Mouse (Mus musculus): ENCODE data around the gene Ercc4. TPM values are rescaled to one million over a fixed set of nuclear protein-coding genes. Genes with fewer than 3 reads are reported as not detected.
A peak's percentile ranks its signal among the peaks of the same experiment; 100 is the strongest.

Ercc4 gene
- total RNA-seq, 2 experiments from 2014 or later = 13.5 to 13.9 TPM

DNA sequence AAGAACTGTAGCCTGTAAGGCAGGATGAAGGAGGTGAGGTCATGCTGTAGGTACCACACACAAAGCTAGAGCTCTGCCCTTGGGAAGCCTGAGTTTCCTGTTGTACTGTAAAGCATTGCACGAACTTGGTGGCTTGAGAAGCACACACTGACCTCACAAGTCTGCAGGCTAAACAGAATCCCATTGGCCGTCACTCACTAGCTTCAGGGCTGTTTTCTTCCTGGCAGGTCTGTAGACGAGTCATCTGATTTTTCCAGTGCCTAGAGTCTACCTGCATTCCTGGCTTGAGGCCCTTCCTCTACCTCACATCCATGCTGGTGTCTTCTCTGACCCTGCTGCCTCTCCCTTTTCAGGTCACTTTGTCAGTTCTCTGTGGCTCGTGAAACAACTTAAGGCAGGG is 36.7 kb downstream of the Ercc4 start:
- peak in 1 of 2 experiments; percentile 14 for DNase-seq (ENCODE audit: low spot score in 2 of 2)

DNA sequence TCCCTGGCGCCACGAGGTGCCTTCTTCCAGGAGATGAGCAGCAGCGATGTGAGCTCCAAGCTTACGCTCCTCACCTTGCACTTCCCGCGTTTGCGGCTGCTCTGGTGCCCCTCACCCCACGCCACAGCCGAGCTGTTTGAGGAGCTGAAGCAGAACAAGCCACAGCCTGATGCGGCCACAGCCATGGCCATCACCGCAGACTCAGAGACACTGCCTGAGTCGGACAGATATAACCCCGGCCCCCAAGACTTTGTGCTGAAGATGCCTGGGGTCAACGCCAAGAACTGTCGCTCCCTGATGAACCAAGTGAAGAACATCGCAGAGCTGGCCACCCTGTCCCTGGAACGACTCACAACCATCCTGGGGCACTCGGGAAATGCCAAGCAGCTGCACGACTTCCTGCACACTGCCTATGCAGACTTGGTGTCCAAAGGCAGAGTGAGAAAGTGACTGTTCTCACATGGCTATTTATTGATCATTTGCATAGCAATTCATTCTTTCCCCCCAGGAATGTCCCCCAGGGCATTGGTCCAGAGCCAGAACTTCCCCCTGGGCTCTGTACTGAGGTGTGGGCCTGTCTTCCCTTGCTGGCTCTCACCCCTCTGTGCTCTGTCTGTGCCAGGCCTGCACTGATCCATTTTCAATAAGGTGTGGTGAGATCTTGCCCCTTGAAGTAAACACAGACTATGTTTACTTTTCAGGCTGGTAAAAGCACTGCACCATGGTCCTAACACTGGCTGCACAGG is 38.5 kb downstream of the Ercc4 start:
- peak in 1 of 2 experiments; percentile 10 for DNase-seq (ENCODE audit: low spot score in 2 of 2)

DNA sequence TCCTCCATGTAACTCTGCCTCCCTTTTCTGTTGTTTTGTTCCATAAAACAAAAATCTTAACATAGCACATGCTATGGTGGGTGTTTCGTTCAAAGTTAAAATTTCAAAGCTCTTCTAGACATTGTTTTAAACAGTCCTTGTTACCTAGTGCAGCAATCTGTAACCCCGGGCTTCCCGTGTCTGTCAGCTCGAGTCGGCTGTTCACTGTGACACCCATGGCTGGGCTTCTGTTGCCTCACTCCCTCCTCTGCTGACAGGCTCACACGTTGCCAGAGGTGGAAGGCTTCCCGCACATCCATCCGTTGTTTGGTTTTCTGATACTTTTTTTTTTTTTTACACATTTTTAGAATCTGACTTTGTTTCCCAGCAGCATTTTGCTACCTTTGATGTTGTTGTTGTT is 40.5 kb downstream of the Ercc4 start:
- peak in 1 of 2 experiments; percentile 3 for DNase-seq (ENCODE audit: low spot score in 2 of 2)

DNA sequence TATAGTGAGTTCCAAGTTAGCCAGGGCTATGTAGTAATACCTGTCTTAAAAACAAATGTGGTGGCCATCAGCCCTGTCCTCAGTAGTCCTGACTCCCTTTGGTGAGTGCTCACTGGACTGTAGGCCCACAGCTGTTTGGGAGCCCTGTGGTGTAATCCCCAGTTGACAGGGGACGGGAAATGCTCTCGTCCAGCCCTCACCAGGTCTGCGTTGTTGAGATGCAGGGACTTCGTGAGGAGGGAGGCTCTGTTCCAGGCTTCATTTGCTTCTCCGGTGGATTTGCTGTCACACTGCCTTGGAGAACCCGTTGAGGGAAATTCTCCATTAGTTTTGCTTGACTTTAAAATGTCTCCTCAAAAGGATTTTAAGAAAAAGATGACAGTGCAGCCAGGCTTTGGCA is 41.3 kb downstream of the Ercc4 start:
- peak in 1 of 2 experiments; percentile 7 for DNase-seq (ENCODE audit: low spot score in 2 of 2)

DNA sequence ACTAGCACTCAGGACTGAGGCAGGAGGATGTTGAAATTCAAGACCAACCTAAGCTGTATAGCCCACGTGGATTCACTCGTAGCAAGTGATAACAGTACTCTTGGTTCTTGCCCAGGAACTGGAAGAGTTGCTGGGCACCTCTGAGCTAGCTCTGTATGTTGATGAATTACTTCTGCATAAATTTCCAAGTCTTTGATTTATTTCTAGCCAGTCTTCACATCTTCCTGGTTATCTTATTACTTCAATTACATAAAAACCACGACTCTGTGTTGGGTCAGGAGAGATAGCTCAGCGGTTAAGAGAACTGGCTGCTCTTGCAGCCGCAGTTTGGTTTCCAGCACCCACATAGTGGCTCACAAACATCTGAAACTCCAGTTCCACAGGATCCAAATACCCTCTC is 43.0 kb downstream of the Ercc4 start:
- no peak for DNase-seq (ENCODE audit: low spot score in 2 of 2)

DNA sequence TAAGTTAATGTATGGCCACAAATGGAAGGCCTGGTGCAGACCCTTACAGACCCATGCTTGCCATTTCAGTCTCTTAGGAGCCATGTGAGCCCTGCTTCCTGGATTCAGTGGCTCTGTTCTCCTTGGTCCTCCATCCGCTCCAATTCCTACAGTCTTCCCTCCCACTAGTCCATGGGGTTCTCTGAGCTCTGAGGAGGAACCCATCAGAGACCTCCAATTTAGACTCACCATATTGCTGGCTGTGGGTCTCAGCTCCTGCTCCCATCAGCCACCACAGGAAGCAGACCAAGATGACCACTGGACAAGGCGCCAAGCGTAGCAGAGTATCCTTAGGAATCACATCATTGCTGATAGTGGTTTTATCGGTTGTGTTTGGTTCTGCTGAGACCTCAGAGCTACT is 43.7 kb downstream of the Ercc4 start:
- DNase-seq (ENCODE audit: low spot score in 2 of 2) = peak in 1 of 2 experiments; percentile 3

DNA sequence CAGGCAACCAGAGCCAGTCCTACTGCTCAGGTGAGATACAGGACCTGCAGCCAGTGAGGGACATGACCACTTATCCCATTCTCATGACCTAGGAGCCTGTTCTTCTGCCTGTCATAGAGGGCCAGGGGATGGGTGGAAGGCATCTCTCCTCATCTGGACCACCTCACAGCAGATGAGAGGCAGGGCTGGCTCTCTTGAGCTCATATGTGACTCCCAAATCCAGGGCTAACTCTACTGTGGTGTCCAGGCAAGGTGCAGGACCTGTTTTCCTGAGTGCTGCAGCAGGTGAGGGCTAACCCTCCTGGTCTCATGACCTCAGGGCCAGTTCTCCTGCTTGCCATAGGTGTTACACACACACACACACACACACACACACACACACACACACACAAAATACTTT is 44.9 kb downstream of the Ercc4 start:
- DNase-seq (ENCODE audit: low spot score in 2 of 2) = peak in 1 of 2 experiments; percentile 7

DNA sequence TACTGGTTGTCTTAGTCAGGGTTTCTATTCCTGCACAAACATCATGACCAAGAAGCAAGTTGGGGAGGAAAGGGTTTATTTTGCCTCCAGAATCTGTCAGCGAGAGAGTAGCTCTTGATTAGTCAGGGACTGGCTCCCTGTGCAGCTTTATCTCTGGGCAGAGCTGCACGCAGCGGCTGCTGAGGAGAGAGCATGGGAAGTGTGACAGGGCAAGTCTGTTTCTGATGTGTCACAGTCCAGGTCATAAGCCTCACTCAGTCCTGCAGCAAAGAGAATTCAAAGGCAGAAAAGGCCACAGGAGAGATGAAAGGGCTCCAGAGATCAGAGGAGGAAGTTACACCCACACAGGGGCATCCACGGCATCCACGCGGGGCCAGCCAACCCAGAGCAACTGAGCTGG is 47.8 kb downstream of the Ercc4 start:
- DNase-seq (ENCODE audit: low spot score in 2 of 2) = peak in 1 of 2 experiments; percentile 24

DNA sequence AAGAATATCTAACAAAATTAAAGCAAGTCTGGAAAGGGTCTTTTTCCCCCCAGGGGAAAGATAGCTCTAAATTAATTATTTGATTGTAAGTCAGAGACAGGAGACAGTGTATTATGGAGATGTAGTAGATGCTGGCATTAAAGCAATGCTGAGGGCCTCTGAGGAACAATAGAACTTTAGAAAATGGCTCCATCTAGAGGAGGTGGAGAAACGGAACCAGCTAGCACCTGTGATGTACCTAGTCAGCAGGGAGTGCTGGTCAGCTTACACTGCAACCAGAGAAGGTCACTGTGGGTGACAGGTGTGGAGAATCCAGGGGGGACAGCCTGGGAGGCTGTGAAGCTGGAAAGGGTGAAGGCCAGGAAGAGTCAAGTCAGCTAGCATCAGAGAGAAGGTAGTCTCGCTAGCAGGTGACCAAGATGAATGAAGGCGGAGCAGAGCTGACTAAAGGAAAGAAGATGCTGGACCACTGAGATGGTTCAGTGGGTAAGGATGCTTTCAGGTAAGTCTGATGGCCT is 48.7 kb downstream of the Ercc4 start:
- peak in 1 of 2 experiments; percentile 11 for DNase-seq (ENCODE audit: low spot score in 2 of 2)

DNA sequence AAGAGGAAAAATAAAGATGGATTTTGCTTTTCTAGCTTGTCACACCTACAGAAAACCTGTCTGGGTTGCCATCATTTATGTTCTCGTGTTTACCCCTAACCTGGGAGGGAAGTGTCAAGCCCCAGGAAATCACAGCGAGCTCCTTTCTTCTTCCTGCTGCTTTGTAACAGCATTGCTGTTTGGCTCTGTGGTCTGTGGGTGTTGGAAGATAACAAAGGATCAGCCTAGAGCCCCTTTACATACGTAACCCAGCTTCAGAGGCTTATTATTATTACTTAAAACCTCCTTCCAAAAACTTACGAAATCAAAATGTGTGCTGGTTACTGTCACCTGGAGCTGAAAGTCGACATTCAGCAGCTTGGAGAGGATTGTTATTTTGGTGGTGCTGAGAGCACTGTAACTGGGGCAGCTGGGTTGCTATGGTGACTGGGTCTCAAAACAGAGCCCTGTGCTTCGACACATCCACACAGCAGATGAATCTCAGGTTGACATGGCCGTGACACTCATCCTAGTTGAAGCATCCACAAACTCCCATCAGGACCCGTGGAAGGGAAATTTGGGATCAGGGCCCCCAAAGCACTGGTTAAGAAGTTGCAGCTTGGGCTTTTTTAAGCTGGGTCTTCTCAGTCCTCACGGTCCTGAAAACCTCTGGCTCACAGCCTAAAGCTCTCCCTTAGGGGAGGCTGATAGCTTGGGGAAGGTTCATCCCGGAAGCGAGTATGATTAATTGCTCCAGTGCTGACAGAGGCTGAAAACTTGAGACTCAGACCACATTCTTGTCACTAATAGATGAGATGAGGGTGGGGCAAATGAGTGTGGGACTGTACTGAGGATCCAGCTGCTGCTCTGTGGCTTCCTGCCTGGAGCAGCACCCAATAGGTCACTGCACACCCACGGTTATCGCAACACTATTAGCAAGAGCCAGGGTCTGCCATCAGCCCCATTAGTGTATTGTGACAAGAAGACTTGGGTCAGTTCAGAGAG is 49.7 kb downstream of the Ercc4 start:
- DNase-seq (ENCODE audit: low spot score in 2 of 2) = peak in 1 of 2 experiments; percentile 30

DNA sequence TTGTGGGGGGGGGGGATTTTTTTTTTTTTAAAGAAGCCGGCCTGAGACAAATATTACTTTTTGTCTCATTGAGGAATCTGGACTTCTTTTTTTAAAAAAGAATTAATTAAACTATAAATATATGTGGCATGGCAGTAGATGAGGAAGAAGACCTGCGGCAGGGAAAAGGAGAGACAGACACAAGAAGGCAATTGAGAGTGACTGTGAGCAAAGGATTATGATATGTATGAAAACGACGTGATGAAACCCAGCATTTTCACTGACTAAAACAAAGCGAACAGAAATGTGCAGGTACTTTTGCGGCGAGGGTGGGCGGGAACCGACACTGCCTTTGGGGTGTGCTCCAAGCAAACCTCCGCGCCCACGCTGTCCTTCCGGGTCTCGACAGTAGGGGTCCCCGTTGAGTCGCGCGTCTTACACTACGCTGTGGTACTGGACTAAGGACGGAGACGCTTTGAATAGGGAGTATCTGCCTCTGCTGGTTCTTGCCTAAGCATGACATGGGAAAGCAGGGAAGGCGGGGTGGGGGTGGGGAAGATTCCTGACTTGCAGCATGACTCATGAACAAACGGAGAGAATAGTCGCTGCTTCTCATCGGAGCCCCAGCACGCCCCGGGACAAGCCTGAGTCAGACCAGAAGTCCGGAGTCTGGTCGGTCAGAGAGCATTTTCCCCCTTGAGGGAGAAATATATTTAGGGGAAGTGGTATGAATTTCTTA is 50.6 kb downstream of the Ercc4 start:
- peak; percentile 94 to 95 for DNase-seq (ENCODE audit: low spot score in 2 of 2)

DNA sequence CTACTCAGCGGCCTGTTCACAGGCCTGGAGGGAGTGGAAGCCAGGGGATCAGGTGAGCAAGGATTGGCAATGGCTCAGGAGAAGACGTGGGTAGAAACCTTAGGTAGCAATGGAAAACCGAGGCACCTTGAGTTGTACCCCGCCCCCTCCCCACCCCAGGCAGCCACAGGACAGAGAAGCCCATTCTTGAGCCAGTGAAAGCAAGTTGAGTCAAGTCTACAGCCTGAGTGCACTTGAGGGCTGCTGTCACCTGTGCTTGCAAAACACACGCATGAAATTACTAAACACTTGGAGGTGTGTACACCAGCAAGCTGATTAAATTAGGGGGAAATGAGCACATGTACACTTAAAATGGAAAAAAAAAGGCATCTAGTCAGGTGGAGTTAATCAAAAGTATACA is 52.0 kb downstream of the Ercc4 start:
- peak in 1 of 2 experiments; percentile 10 for DNase-seq (ENCODE audit: low spot score in 2 of 2)

DNA sequence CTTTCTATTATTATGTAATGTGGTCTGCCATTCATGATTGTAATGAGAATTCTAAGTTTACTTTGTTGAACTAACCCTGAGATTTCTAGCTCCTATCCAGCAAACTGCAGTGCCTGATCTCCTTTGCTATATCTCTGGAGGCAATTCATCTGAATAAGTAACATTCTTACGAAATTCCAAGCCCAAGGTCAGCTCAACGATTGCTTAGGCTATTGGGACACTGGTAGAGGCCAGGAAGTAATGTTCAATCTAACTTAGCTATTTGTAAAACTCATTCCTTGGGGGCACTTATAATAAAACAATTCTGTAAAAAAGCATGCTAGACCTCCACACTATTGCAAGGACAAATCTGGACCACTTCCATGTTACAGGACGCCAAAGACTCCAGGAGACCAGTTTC is 58.2 kb downstream of the Ercc4 start:
- DNase-seq (ENCODE audit: low spot score in 2 of 2) = peak in 1 of 2 experiments; percentile 3

DNA sequence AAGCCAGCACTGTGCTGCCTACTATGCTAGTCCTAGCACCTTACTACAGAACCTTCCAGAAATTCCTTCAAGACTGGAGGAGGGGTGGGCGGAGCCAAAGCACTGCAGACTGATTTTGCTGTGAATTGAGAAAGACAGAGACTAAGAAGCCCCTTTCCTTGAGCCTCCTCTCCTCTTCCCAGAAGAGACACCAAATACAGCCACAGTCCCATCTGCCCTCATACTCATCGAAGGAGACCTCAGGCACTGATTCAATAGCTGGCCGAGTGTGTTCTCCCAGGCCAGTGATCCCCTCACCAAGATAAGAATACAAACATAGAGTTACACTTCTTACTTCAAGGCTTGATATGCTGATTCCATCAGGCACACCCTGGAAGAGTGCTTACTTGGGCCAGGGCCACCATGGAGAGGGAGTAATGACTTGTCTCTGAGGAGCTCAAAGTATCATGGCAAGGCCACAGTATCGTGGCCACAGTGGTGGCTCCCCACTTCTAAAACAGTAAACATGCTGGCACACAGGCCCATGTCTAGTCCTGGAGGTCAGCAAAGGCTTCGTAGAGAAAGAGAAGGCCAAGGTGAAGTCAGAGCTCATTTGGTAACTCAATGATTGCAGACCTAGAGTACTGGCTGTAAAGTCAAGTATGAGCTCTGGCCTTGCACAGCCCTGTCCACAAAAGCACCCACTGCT is 63.7 kb downstream of the Ercc4 start:
- peak in 1 of 2 experiments; percentile 16 for DNase-seq (ENCODE audit: low spot score in 2 of 2)

DNA sequence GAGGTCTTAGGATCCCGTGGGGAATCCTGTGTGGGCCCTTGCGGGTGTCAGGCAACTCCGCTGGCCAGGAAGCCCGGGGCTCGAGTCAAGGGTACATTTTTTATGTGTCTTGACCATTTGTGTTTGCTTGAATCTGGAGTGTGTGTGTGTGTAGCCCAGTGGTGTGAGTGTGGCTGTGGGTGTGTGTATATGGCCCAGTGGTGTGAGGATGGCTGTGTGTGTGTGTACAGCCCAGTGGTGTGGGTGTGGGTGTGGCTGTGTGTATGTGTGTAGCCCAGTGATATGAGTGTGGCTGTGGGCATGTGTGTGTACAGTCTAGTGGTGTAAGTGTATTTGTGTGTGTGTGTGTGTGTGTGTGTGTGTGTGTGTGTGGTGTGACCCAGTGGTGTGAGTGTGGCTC is 73.0 kb downstream of the Ercc4 start:
- peak in 1 of 2 experiments; percentile 3 for DNase-seq (ENCODE audit: low spot score in 2 of 2)

DNA sequence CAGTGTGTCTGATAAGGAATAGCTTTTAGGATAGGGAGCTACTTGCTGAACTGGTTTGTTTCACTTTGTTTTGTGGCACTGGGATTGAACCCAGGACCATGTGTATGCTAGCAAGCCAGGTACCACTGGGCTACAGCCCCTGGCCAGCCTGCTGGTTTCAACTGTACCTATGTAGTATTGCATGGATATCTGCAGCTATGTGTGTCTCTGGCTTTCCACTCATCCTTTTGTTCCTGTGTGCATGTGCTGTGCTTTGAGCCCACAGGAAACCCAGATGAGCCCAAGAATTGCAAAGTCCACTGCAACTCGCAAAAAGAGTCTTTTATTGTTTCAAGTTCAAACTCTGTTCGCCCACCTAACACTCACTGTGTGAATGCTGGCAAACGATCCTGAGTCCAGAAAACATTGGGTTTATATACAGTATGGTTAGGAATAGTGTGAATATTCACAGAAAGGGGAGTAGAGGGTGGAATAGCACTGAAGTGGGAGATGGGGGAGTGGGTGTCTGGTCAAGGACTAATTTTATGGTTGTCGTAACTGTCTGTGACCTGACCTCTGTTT is 73.8 kb downstream of the Ercc4 start:
- peak in 1 of 2 experiments; percentile 6 for DNase-seq (ENCODE audit: low spot score in 2 of 2)

DNA sequence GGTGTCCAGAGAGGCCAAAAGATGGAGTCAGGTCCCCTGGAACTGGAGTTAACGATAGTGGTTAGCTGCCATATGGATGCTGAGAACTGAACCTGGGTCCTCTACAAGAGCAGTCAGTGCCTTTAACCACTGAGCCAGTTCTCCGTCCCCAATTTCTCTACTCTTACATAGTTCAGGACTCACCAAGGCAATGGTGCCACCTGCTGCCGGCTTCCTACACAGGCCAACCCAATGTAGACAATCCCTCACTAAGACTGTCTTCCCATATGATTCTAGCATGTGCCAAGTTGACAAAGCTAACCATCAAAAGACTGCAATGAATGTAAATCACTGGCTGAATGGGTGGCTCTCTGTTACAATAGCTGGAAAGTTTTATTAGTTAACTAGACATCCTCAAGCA is 74.9 kb downstream of the Ercc4 start:
- DNase-seq (ENCODE audit: low spot score in 2 of 2) = peak in 1 of 2 experiments; percentile 11

DNA sequence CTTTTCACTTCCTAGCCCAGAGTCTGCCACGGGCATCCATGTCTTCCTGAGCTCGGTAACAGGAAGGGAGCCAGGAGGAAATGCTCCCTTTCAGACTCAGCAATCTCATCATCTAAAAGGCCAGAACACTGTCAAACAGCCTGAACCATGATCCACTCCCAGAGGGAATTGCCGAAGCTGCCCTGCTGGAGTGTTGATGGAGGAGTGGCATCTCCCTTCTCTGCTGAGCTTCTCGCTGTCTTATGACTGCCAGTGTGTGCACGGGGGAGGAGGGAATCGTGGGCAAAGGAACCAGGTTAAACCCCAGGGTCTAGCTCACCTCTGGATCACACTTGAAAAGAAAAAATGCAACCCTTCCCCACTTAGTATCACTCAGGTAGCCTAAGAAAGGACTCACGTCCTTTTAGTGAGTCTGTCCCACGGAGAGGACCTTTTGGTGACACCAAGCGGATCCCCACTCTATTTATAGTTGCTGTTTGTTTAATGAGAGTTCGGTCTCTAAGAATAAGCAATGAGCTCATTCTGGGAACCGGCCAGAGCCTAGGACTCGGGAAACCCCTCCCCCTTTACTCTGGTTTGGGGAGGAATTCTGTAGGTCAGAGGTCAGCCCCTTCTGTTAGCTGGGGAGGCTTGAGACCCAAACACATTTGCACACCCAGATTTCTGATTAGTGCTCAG is 80.1 kb downstream of the Ercc4 start:
- peak in 1 of 2 experiments; percentile 16 for DNase-seq (ENCODE audit: low spot score in 2 of 2)

DNA sequence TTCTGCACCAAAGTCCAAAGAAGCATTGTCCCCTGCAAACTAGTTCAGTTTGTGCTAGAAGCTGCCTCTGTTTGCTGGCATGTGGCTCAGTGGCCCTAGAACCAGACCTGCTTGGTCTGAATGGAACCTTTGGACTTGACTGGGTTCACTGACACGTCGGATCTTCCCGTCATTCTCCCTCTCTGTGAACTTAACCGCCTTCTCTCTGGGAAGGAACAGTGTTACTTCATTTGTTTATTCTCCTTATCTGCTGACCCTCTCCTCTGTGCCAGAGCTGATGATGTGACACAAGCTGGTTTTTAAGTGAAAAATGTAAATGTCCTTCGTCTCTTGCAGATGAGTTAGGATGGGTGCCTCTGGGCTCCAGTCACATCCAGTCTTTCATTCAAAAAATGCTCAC is 81.0 kb downstream of the Ercc4 start:
- no peak for DNase-seq (ENCODE audit: low spot score in 2 of 2)

Measured in adrenal gland, adult 18-20 months (tissue).